Mouse (Mus musculus) hindbrain, embryonic 15.5 days (tissue): ENCODE results near the gene Tlr5. TPM values are rescaled to one million over a fixed set of nuclear protein-coding genes. Genes with fewer than 3 reads are reported as not detected.

ENCODE experiments used
- polyA plus RNA-seq: library from polyadenylated mRNA; unstranded; fragments of >200 nt; fragmentation: Nextera tagmentation; extraction: Ambion mirVana; gene quantifications from 2 replicates; pipeline ENCODE4 v1.2.1, GENCODE M21; 2015

The Tlr5 gene
- polyA plus RNA-seq, 1 experiment from 2014 or later: 0.22 TPM

Other genes starting within 250 kb of the Tlr5 start
- gene Ccdc185, start 205.6 kb upstream of the Tlr5 start, polyA plus RNA-seq: not detected in 2 replicates
- 66.9 and 74.6 TPM in 2 replicates for gene Susd4, start 190.9 kb upstream of the Tlr5 start, polyA plus RNA-seq